8 mouse cellular contexts compared by ENCODE assay signal in genomic region chr9:95598179-95598721, GRCm38 (mm10). TPM values are rescaled to one million over a fixed set of nuclear protein-coding genes. Genes with fewer than 3 reads are reported as not detected.
DNase-seq lines count a peak whose midpoint lies in the region; ATAC-seq lines count a peak whose summit lies in the region.
"Had no signal": no experiment of that assay in that cellular context is flagged by ENCODE, and none has a peak within 500 bp of the region (broad histone marks: within the 10 kb centered on the region; RNA-seq: fewer than 3 reads in every experiment).

No protein-coding gene starts in this region.

- 50% methylated on average over 19 of the region's 19 CpGs for WGBS in liver, embryonic 11.5 days
- WGBS in embryonic facial prominence, embryonic 11.5 days = 55% methylated on average over 19 of the region's 19 CpGs
- WGBS in hindbrain, embryonic 15.5 days = 54% methylated on average over 19 of the region's 19 CpGs
- WGBS in neural tube, embryonic 13.5 days = 57% methylated on average over 19 of the region's 19 CpGs

- H3K27ac ChIP-seq in liver, embryonic 11.5 days (ENCODE audit: low read depth, low read length) = no peak overlapping the region
- H3K27ac ChIP-seq in embryonic facial prominence, embryonic 11.5 days (replicated peaks; ENCODE audit: low read depth, low read length) = no peak overlapping the region
- H3K27ac ChIP-seq in hindbrain, embryonic 15.5 days (replicated peaks) = no peak overlapping the region
- no peak overlapping the region for H3K27ac ChIP-seq in neural tube, embryonic 13.5 days (replicated peaks)

- H3K36me3 ChIP-seq in liver, embryonic 11.5 days (ENCODE audit: control insufficient read depth, insufficient read depth, low read length) = no peaks in the 10 kb centered on the region
- no peaks in the 10 kb centered on the region for H3K36me3 ChIP-seq in embryonic facial prominence, embryonic 11.5 days (replicated peaks; ENCODE audit: control insufficient read depth, insufficient read depth, low read depth, low read length)
- H3K36me3 ChIP-seq in hindbrain, embryonic 15.5 days = no peaks in the 10 kb centered on the region
- no peaks in the 10 kb centered on the region for H3K36me3 ChIP-seq in neural tube, embryonic 13.5 days

- peak overlapping the region; percentile 7; the same call in 1 of the 2 replicates for H3K4me2 ChIP-seq in liver, embryonic 11.5 days
- no peak overlapping the region for H3K4me2 ChIP-seq in embryonic facial prominence, embryonic 11.5 days (ENCODE audit: low read depth, low read length)
- peak overlapping the region; percentile 43 for H3K4me2 ChIP-seq in hindbrain, embryonic 15.5 days
- peak overlapping the region; percentile 30 for H3K4me2 ChIP-seq in neural tube, embryonic 13.5 days

- H3K4me1 ChIP-seq in liver, embryonic 11.5 days (replicated peaks; ENCODE audit: control insufficient read depth, insufficient read depth, low read length) = no peaks in the 10 kb centered on the region
- no peaks in the 10 kb centered on the region for H3K4me1 ChIP-seq in embryonic facial prominence, embryonic 11.5 days (ENCODE audit: control insufficient read depth, insufficient read depth, low read length)
- H3K4me1 ChIP-seq in hindbrain, embryonic 15.5 days (replicated peaks) = peaks cover 9% of the 10 kb centered on the region
- no peaks in the 10 kb centered on the region for H3K4me1 ChIP-seq in neural tube, embryonic 13.5 days (replicated peaks)

- no peak overlapping the region for H3K9ac ChIP-seq in liver, embryonic 11.5 days (ENCODE audit: low read depth, low read length)
- no peak overlapping the region for H3K9ac ChIP-seq in embryonic facial prominence, embryonic 11.5 days (replicated peaks; ENCODE audit: low read length)
- no peak overlapping the region for H3K9ac ChIP-seq in hindbrain, embryonic 15.5 days
- no peak overlapping the region for H3K9ac ChIP-seq in neural tube, embryonic 13.5 days

- DNase-seq in liver, embryonic 11.5 days (ENCODE audit: low spot score) = no peak
- DNase-seq in liver = no peak
- DNase-seq in embryonic facial prominence, embryonic 11.5 days (ENCODE audit: low spot score) = peak; percentile 33
- DNase-seq in spleen, postnatal 10 days (ENCODE audit: low spot score in 2 of 2) = no peak
- DNase-seq in cerebellum, adult 9-11 months = no peak

- no peaks in the 10 kb centered on the region for H3K9me3 ChIP-seq in liver, embryonic 11.5 days (ENCODE audit: control insufficient read depth, low read length)
- no peaks in the 10 kb centered on the region for H3K9me3 ChIP-seq in embryonic facial prominence, embryonic 11.5 days (replicated peaks; ENCODE audit: control insufficient read depth, low read length)
- H3K9me3 ChIP-seq in hindbrain, embryonic 15.5 days = no peaks in the 10 kb centered on the region
- no peaks in the 10 kb centered on the region for H3K9me3 ChIP-seq in neural tube, embryonic 13.5 days

- peaks cover 4% of the 10 kb centered on the region; the same call in 1 of the 2 replicates for H3K27me3 ChIP-seq in liver, embryonic 11.5 days (replicated peaks; ENCODE audit: control insufficient read depth, insufficient read depth, low read length)
- no peaks in the 10 kb centered on the region for H3K27me3 ChIP-seq in embryonic facial prominence, embryonic 11.5 days (ENCODE audit: control insufficient read depth, insufficient read depth, low read length)
- no peaks in the 10 kb centered on the region for H3K27me3 ChIP-seq in hindbrain, embryonic 15.5 days
- H3K27me3 ChIP-seq in neural tube, embryonic 13.5 days = no peaks in the 10 kb centered on the region

- 0 out of 2 replicates have a peak, but pooled peaks have one; percentile 7 for ATAC-seq in liver, embryonic 11.5 days (replicated peaks; ENCODE audit: low FRiP score)
- ATAC-seq in embryonic facial prominence, embryonic 11.5 days (replicated peaks; ENCODE audit: insufficient number of reproducible peaks, low FRiP score, low TSS enrichment, low read depth) = no peak
- peak; percentile 23; the same call in 1 of the 2 replicates for ATAC-seq in hindbrain, embryonic 15.5 days (ENCODE audit: low FRiP score, low read depth)
- ATAC-seq in neural tube, embryonic 13.5 days (ENCODE audit: low read depth) = no peak; the same call in 1 of the 2 replicates
- ATAC-seq: forebrain, embryonic 14.5 days had no signal

- H3K4me3 ChIP-seq in liver, embryonic 11.5 days (ENCODE audit: low read depth, low read length) = no peak overlapping the region
- no peak overlapping the region for H3K4me3 ChIP-seq in embryonic facial prominence, embryonic 11.5 days (ENCODE audit: low read depth, low read length)
- peak overlapping the region; percentile 10; the same call in 1 of the 2 replicates for H3K4me3 ChIP-seq in hindbrain, embryonic 15.5 days
- H3K4me3 ChIP-seq in neural tube, embryonic 13.5 days = no peak overlapping the region

RNA-seq across cellular contexts. Expression of gene Paqr9, which starts 38.8 kb away (rescaled TPM):
- polyA plus RNA-seq in liver, embryonic 11.5 days (2014; fragmentation: Nextera tagmentation; extraction: Ambion mirVana) = 13.8 and 14.4 TPM in 2 replicates
- polyA plus RNA-seq in embryonic facial prominence, embryonic 11.5 days (2014; fragmentation: Nextera tagmentation; extraction: Ambion mirVana) = 0.24 and 0.29 TPM in 2 replicates
- polyA plus RNA-seq in hindbrain, embryonic 15.5 days (2015; fragmentation: Nextera tagmentation; extraction: Ambion mirVana) = 6.4 and 6.8 TPM in 2 replicates
- polyA plus RNA-seq in neural tube, embryonic 13.5 days (2015; fragmentation: Nextera tagmentation; extraction: Ambion mirVana) = 4.1 and 4.3 TPM in 2 replicates

RNA-seq across cellular contexts. Expression of gene Pcolce2, which starts 39.2 kb away (rescaled TPM):
- 14.0 and 15.1 TPM in 2 replicates for polyA plus RNA-seq in liver, embryonic 11.5 days (2014; fragmentation: Nextera tagmentation; extraction: Ambion mirVana)
- 4.7 and 6.3 TPM in 2 replicates for polyA plus RNA-seq in embryonic facial prominence, embryonic 11.5 days (2014; fragmentation: Nextera tagmentation; extraction: Ambion mirVana)
- polyA plus RNA-seq in hindbrain, embryonic 15.5 days (2015; fragmentation: Nextera tagmentation; extraction: Ambion mirVana) = 1.9 and 2.0 TPM in 2 replicates
- 3.1 and 4.9 TPM in 2 replicates for polyA plus RNA-seq in neural tube, embryonic 13.5 days (2015; fragmentation: Nextera tagmentation; extraction: Ambion mirVana)

Comparison
In these comparisons a context has a peak if more than half of its experiments do, and no peak if none do; other contexts are left out.
1. ATAC-seq: peak in liver, embryonic 11.5 days (single experiment) and hindbrain, embryonic 15.5 days (single experiment); none in embryonic facial prominence, embryonic 11.5 days (single experiment) and neural tube, embryonic 13.5 days (single experiment).